Mouse (Mus musculus) forebrain, embryonic 13.5 days (tissue): ENCODE results near the gene Slc38a4. TPM values are rescaled to one million over a fixed set of nuclear protein-coding genes. Genes with fewer than 3 reads are reported as not detected.
A peak's percentile ranks its signal among the peaks of the same experiment; 100 is the strongest.

ENCODE experiments used
- ATAC-seq: fragments of 200-750 bp; cut with Nextera tagmentation; 2 replicates; pipeline ENCODE4 v1.8.0; 2017
- H3K27ac ChIP-seq: fragments of 300-500 bp; sonication (generic); 2 replicates; pipeline ENCODE4 v1.5.1; 2015; ENCODE audit warnings: inconsistent platforms, mild to moderate bottlenecking, moderate library complexity
- H3K27me3 ChIP-seq: fragments of 300-500 bp; sonication (generic); 2 replicates; pipeline ENCODE4 v1.6.1; 2015; ENCODE audit warnings: mild to moderate bottlenecking, inconsistent platforms
- H3K36me3 ChIP-seq: fragments of 300-500 bp; sonication (generic); 2 replicates; pipeline ENCODE4 v1.6.1; 2015; ENCODE audit warnings: mild to moderate bottlenecking, inconsistent platforms; ENCODE audit not compliant: poor library complexity, severe bottlenecking
- H3K4me1 ChIP-seq: fragments of 300-500 bp; sonication (generic); 2 replicates; pipeline ENCODE4 v1.6.1; 2015; ENCODE audit warnings: inconsistent platforms
- H3K4me2 ChIP-seq: fragments of 300-500 bp; sonication (generic); 2 replicates; pipeline ENCODE4 v1.6.1; 2015; ENCODE audit warnings: inconsistent platforms, mild to moderate bottlenecking, moderate library complexity
- H3K4me3 ChIP-seq: fragments of 300-500 bp; sonication (generic); 2 replicates; pipeline ENCODE4 v1.5.1; 2015; ENCODE audit warnings: mild to moderate bottlenecking, inconsistent platforms
- H3K9ac ChIP-seq: fragments of 300-500 bp; sonication (generic); 2 replicates; pipeline ENCODE4 v1.6.1; 2015; ENCODE audit warnings: mild to moderate bottlenecking, inconsistent platforms
- H3K9me3 ChIP-seq: fragments of 300-500 bp; sonication (generic); replicated peaks from 2 replicates; pipeline ENCODE4 v1.6.1; 2016; ENCODE audit warnings: inconsistent platforms
- WGBS: fragments of 180-500 bp; shearing (Covaris S2); methylation state at CpG from one replicate; pipeline ENCODE4 v1.1.7; 2015; 5-methylcytosine and 5-hydroxymethylcytosine counted together
- polyA plus RNA-seq: library from polyadenylated mRNA; unstranded; fragments of >200 nt; fragmentation: Nextera tagmentation; extraction: Ambion mirVana; gene quantifications from 2 replicates; pipeline ENCODE4 v1.2.1, GENCODE M21; 2015

Gene Slc38a4
- polyA plus RNA-seq, 1 experiment from 2014 or later = 2.7 TPM

- 95% methylated on average over 6 of the region's 6 CpGs for WGBS
- Histone ChIP-seq H3K9me3 (no peaks in the 10 kb centered on the region), H3K27me3 (no peaks in the 10 kb centered on the region), H3K4me3 (no peak overlapping the region), H3K36me3 (no peaks in the 10 kb centered on the region), H3K4me1 (0 out of 2 replicates have a peak, but pooled peaks cover 3% of the 10 kb centered on the region), H3K4me2 (no peak overlapping the region), H3K27ac (no peak overlapping the region), H3K9ac (no peak overlapping the region)
- no peak for ATAC-seq
These were observed 101.4 kb downstream of the Slc38a4 start for GRCm38 (mm10) chr15:96954389-96954788.

- Histone ChIP-seq H3K9ac (peak overlapping the region; percentile 66), H3K36me3 (no peaks in the 10 kb centered on the region), H3K27me3 (no peaks in the 10 kb centered on the region), H3K4me2 (peak overlapping the region; percentile 56), H3K4me3 (peak overlapping the region; percentile 33), H3K9me3 (no peaks in the 10 kb centered on the region), H3K4me1 (0 out of 2 replicates have a peak, but pooled peaks cover 3% of the 10 kb centered on the region), H3K27ac (no peak overlapping the region)
- 58% methylated on average over 16 of the region's 16 CpGs for WGBS
- no peak; the same call in 1 of the 2 replicates for ATAC-seq
These were observed 101.9 kb downstream of the Slc38a4 start for GRCm38 (mm10) chr15:96953938-96954238.

GRCm38 (mm10) chr15:96953112-96953937 lies 102.4 kb downstream of the Slc38a4 start:
- peak overlapping the region; percentile 56 for H3K4me2 ChIP-seq
- no peaks in the 10 kb centered on the region for H3K27me3 ChIP-seq
- peak overlapping the region; percentile 33 for H3K4me3 ChIP-seq
- peak overlapping the region; percentile 66 for H3K9ac ChIP-seq
- 0 out of 2 replicates have a peak, but pooled peaks cover 3% of the 10 kb centered on the region for H3K4me1 ChIP-seq
- H3K36me3 ChIP-seq = no peaks in the 10 kb centered on the region
- 31% methylated on average over 23 of the region's 23 CpGs for whole genome bisulfite sequencing
- H3K9me3 ChIP-seq = no peaks in the 10 kb centered on the region
- peak overlapping the region; percentile 19; the same call in 1 of the 2 replicates for H3K27ac ChIP-seq
- peak; percentile 87 for ATAC-seq

GRCm38 (mm10) chr15:96952488-96952887 lies 103.3 kb downstream of the Slc38a4 start:
- no peak for ATAC-seq
- 0 out of 2 replicates have a peak, but pooled peaks cover 3% of the 10 kb centered on the region for H3K4me1 ChIP-seq
- H3K4me3 ChIP-seq = no peak overlapping the region
- H3K27me3 ChIP-seq = no peaks in the 10 kb centered on the region
- H3K27ac ChIP-seq = no peak overlapping the region
- no peak overlapping the region for H3K4me2 ChIP-seq
- 64% methylated on average over 8 of the region's 8 CpGs for WGBS
- no peaks in the 10 kb centered on the region for H3K9me3 ChIP-seq
- no peaks in the 10 kb centered on the region for H3K36me3 ChIP-seq
- no peak overlapping the region for H3K9ac ChIP-seq

- ATAC-seq = no peak
- Histone ChIP-seq H3K27ac (no peak overlapping the region), H3K4me2 (no peak overlapping the region), H3K9ac (no peak overlapping the region), H3K36me3 (no peaks in the 10 kb centered on the region), H3K4me1 (0 out of 2 replicates have a peak, but pooled peaks cover 3% of the 10 kb centered on the region), H3K27me3 (no peaks in the 10 kb centered on the region), H3K9me3 (no peaks in the 10 kb centered on the region), H3K4me3 (no peak overlapping the region)
- 36% methylated on average over 5 of the region's 5 CpGs for WGBS
These were observed 104.0 kb downstream of the Slc38a4 start for GRCm38 (mm10) chr15:96951783-96952182.

- ATAC-seq = no peak
- H3K4me3 ChIP-seq = no peak overlapping the region
- 0 out of 2 replicates have a peak, but pooled peaks cover 3% of the 10 kb centered on the region for H3K4me1 ChIP-seq
- H3K27me3 ChIP-seq = no peaks in the 10 kb centered on the region
- H3K9me3 ChIP-seq = no peaks in the 10 kb centered on the region
- H3K27ac ChIP-seq = no peak overlapping the region
- WGBS = 68% methylated on average over 6 of the region's 6 CpGs
- no peak overlapping the region for H3K9ac ChIP-seq
- no peaks in the 10 kb centered on the region for H3K36me3 ChIP-seq
- no peak overlapping the region for H3K4me2 ChIP-seq
These were observed 107.3 kb downstream of the Slc38a4 start for GRCm38 (mm10) chr15:96948471-96948870.

Other genes starting within 250 kb of the Slc38a4 start
- gene Pced1b, start 191.2 kb upstream of the Slc38a4 start, polyA plus RNA-seq = 2.5 and 2.6 TPM in 2 replicates
- gene Amigo2, start 191.3 kb upstream of the Slc38a4 start, polyA plus RNA-seq = 3.2 and 3.6 TPM in 2 replicates